Mouse (Mus musculus): ENCODE data around the gene Ptprg. TPM values are rescaled to one million over a fixed set of nuclear protein-coding genes. Genes with fewer than 3 reads are reported as not detected.

Ptprg gene
- total RNA-seq, 2 experiments from 2014 or later: 69.3 to 72.5 TPM

- DNase-seq: no peak
Observed at GRCm38 (mm10) chr14:11565283-11565682, 12.0 kb downstream of the Ptprg start.

- DNase-seq: no peak
Observed at GRCm38 (mm10) chr14:11569734-11570133, 16.4 kb downstream of the Ptprg start.

GRCm38 (mm10) chr14:11571766-11572394 lies 18.5 kb downstream of the Ptprg start:
- DNase-seq: no peak

GRCm38 (mm10) chr14:11572395-11572784 lies 19.1 kb downstream of the Ptprg start:
- DNase-seq: no peak

DNA sequence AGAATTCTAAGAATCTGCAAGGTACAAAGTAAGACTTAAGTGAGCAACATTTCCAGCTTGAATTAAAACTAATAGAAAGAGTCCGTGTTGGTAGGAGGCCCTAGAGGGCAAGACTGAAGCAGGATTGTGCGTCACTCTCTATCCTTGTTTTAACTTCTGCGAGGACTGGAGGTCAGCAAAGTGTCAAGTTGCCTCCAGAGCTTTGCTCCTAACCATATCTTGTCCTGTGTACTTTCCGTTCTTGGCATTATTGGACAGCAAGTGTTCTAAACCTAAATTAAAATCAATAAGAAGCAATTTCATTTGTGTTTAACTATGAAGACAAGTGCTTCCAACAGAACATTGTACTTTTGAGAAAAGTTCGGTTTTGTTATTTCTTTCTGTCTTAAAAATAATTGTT lies 20.4 kb downstream of the Ptprg start:
- DNase-seq: no peak

- DNase-seq: no peak
Observed at GRCm38 (mm10) chr14:11577276-11577909, 24.1 kb downstream of the Ptprg start.

DNA sequence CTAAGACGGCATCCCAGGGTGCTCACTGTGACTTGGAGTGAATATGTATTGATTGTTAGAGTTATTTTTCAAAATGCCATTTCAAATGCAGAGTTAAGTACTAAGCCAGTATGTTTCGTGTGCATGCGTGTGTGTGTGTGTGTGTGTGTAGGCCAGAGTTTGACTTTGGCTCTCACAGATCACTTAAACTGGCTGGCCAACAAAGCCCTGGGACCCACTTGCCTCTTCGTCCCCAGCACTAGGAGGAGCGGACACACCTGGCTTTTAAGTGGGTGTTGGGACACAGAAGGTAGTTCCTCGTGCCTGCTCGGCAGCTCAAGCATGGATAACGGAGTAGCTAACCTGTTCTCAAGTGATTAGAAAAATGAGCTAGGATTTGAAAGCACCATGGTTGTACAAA lies 24.6 kb downstream of the Ptprg start:
- no peak for DNase-seq

DNA sequence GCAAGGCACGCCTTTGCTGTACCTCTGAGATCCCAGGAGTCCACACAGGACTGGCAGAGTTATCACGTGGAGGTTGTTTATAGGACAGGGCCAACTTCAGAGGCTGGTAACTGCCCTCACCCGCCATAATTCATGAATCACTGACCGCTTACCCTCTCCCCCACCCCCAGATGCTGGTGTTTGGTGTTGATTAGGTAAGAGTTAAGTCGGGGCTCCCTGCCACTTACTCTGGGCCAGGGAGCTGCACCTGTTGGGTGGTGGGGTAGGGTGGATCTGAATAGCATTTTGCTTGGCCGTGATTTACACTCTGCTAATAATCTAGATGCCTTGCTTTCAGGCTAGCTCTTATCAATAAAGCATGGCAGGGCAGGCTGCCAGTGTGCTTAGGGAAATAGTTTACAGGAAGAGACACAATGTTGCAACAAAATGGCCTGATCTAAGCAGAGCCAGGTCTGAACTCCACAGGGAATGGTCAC lies 25.2 kb downstream of the Ptprg start:
- peak; percentile 41 for DNase-seq

DNA sequence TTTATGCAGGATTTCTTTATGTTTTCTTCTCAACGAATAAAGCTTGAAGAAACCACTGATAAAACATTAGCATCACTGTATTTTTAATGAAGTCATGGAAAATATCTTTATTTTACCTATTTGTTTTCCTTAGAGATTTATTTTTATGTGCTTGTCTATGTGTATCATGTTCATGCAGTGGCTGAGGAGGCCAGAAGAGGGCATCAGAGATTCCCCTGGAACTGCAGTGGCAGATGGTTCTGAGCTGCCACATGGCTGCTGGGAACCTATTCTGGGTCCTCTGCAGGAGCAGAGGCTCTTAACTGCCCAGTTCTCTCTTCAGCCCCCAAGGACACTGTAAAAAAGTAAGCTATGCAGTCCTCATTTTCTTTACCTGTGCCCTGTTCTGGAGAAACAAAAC lies 26.6 kb downstream of the Ptprg start:
- no peak for DNase-seq

GRCm38 (mm10) chr14:11584263-11584662 lies 30.9 kb downstream of the Ptprg start:
- no peak for DNase-seq

- DNase-seq: no peak
Observed at GRCm38 (mm10) chr14:11584929-11585633, 31.7 kb downstream of the Ptprg start.

DNA sequence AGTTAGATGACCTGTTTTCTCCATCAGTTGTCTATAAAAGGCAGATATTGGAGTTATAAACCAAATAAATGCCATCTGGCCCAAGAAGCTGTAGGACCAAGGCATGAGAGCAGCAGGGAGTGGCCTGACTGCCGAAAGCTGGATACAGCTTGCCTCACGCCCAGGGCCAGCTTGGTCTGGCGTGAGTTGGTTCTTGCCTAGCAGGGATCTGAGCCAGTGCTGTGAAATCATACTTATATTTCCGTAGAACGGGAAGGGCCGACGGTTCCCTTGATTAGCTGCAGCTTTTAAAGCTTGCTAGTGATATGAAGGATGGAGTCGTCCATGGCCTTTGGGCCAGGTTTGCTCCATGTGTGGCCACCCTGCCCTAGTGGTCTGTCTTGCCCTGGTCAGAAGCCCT lies 37.1 kb downstream of the Ptprg start:
- DNase-seq: no peak

GRCm38 (mm10) chr14:11592650-11593049 lies 39.3 kb downstream of the Ptprg start:
- DNase-seq: no peak

- no peak for DNase-seq
Observed at GRCm38 (mm10) chr14:11594336-11594735, 41.0 kb downstream of the Ptprg start.

GRCm38 (mm10) chr14:11604133-11604865 lies 51.0 kb downstream of the Ptprg start:
- no peak for DNase-seq

DNA sequence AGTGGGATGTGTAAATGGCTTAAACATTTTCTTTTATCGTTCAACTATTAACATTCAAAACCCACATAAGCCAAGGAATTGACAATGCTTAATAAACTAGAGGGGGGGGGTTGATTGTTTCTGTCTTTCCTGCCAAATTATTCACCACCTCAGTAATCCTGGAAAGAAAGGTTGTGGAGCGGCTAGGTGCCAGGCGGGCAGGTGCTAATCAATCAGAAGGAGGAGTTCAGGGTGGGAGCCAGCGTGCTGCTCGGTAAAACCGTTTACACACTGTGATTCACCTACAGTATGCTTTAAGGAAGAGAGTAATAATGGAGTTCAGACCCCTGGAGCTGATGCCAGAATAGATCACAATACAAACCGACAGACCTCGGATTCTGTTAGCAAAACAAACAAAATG lies 55.0 kb downstream of the Ptprg start:
- no peak for DNase-seq

GRCm38 (mm10) chr14:11609857-11610582 lies 56.7 kb downstream of the Ptprg start:
- DNase-seq: no peak

DNA sequence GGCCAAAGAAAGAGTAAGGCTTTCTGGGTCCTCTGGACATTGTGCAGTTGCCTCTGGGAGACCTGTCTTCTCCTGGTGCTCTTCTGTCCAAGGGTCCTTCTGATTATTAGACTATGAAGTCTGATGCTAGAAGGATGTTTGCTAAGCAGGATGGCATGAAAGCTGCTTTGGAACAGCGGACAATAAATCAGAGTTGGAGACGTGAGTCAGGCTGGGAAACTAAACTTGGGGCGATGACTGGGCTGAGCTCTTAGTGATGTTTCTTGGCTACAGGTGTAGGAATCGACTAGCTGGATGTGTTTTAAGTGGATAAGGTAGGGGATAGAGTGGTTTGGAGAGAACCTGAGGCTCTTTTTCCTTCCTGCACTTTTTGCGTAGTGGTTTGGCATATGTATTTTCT lies 59.1 kb downstream of the Ptprg start:
- DNase-seq: no peak

DNA sequence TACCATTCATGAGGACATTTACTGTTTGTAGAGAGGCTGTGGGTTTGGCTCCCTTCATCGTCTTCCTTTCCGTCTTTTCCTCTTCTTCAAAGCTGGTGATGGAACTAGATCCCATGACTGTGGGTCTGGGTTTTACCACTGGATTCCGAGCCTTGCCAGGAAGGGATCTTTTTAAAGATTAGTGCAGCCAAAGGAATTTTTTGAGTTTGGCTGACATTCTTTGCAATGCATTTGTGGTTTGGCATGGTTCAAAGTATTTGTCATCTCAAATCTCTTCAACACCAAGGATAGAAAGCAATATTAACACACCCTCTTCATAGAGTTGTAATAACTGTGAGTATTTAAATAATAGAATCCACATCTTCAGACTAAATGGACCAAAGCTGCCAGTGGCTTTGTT lies 59.8 kb downstream of the Ptprg start:
- DNase-seq: no peak

- no peak for DNase-seq
Observed at GRCm38 (mm10) chr14:11615697-11616096, 62.4 kb downstream of the Ptprg start.

GRCm38 (mm10) chr14:11617362-11617761 lies 64.0 kb downstream of the Ptprg start:
- DNase-seq: peak; percentile 59

DNA sequence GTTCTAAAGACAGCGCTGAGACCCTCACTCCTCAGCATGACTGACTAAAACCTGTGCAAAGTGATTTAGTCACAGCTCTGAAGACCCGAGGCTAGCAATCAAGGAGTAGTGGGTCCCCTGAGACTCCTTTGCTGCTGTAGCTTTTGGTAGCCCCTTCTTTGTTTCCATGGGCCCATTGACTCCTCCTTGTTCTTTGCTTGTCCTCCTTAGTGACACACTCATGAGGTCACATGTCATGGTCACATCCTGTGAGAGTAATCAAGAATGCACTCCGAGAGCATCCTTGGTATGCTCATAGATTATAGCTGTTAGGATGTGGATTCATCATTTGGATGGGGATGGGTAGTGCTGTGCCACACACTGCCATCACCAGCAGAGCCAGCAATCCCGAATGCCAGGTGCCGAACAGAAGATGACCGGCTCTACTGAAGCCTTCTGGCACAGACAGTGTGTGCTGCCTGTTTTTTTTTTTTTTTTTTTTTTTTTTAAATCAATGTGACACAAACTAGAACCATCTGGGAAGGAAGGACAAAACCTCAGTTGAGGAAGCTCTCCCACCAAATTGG lies 64.9 kb downstream of the Ptprg start:
- no peak for DNase-seq
